Mouse (Mus musculus): Measurements from ENCODE around the gene Mtfr2. TPM values are rescaled to one million over a fixed set of nuclear protein-coding genes. Genes with fewer than 3 reads are reported as not detected.
A peak's percentile ranks its signal among the peaks of the same experiment; 100 is the strongest.

Gene Mtfr2
- polyA plus RNA-seq, 1 experiment from 2014 or later, result 3.8 TPM

DNA sequence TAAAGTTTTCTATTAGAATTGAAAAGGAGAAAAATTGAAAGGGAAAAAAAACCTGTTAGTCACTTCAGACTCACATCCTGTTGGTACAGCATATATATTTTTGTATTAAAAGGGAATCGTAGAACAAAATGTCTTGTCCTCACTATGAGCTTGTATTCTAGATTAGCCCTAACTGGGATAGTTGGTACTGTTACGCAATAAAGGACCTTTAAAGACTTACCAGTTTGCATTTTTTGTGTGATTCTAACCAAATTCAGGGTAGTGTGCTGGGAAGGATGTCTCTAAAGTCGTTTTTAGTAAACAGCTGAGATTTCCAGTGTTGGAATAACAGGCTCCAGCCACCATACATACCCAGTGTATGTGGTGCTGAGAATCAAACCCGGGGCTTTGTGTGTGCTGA, 33.6 kb upstream of the Mtfr2 start:
- Histone ChIP-seq H3K36me3 (ENCODE audit: control insufficient read depth, insufficient read depth, low read length) (peaks cover 16% of the 10 kb centered on the region), H3K4me1 (ENCODE audit: control insufficient read depth, insufficient read depth, low read length) (peaks cover 15% of the 10 kb centered on the region; the same call in 1 of the 2 replicates), H3K4me2 (replicated peaks; ENCODE audit: low read depth, low read length) (peak overlapping the region; percentile 58), H3K4me3 (ENCODE audit: low read length) (peak overlapping the region; percentile 86; the same call in 1 of the 2 replicates), H3K9me3 (ENCODE audit: control insufficient read depth, low read length) (no peaks in the 10 kb centered on the region), H3K9ac (ENCODE audit: low read depth, low read length) (no peak overlapping the region), H3K27ac (ENCODE audit: low read depth, low read length) (no peak overlapping the region), H3K27me3 (ENCODE audit: control insufficient read depth, insufficient read depth, low read length) (no peaks in the 10 kb centered on the region)
- ATAC-seq (ENCODE audit: low FRiP score, low TSS enrichment), result no peak
- WGBS, result 86% methylated on average over 4 of the region's 4 CpGs

GRCm38 (mm10) chr10:20314797-20315196, 32.8 kb upstream of the Mtfr2 start:
- H3K27ac ChIP-seq (ENCODE audit: low read depth, low read length), result no peak overlapping the region
- peaks cover 22% of the 10 kb centered on the region for H3K36me3 ChIP-seq (ENCODE audit: control insufficient read depth, insufficient read depth, low read length)
- H3K4me2 ChIP-seq (replicated peaks; ENCODE audit: low read depth, low read length), result no peak overlapping the region
- peaks cover 15% of the 10 kb centered on the region; the same call in 1 of the 2 replicates for H3K4me1 ChIP-seq (ENCODE audit: control insufficient read depth, insufficient read depth, low read length)
- ATAC-seq (ENCODE audit: low FRiP score, low TSS enrichment), result no peak
- no peak overlapping the region for H3K4me3 ChIP-seq (ENCODE audit: low read length)
- 65% methylated on average over 2 of the region's 2 CpGs for WGBS
- no peaks in the 10 kb centered on the region for H3K27me3 ChIP-seq (ENCODE audit: control insufficient read depth, insufficient read depth, low read length)
- no peaks in the 10 kb centered on the region for H3K9me3 ChIP-seq (ENCODE audit: control insufficient read depth, low read length)
- no peak overlapping the region for H3K9ac ChIP-seq (ENCODE audit: low read depth, low read length)

- Histone ChIP-seq H3K27ac (ENCODE audit: low read depth, low read length) (no peak overlapping the region), H3K27me3 (ENCODE audit: control insufficient read depth, insufficient read depth, low read length) (no peaks in the 10 kb centered on the region), H3K9ac (ENCODE audit: low read depth, low read length) (no peak overlapping the region), H3K36me3 (ENCODE audit: control insufficient read depth, insufficient read depth, low read length) (peaks cover 36% of the 10 kb centered on the region), H3K4me3 (ENCODE audit: low read length) (no peak overlapping the region), H3K4me2 (replicated peaks; ENCODE audit: low read depth, low read length) (no peak overlapping the region), H3K4me1 (ENCODE audit: control insufficient read depth, insufficient read depth, low read length) (peaks cover 7% of the 10 kb centered on the region; the same call in 1 of the 2 replicates), H3K9me3 (ENCODE audit: control insufficient read depth, low read length) (no peaks in the 10 kb centered on the region)
- no peak for ATAC-seq (ENCODE audit: low FRiP score, low TSS enrichment)
- WGBS, result 67% methylated on average over 5 of the region's 5 CpGs
These were observed 30.1 kb upstream of the Mtfr2 start for GRCm38 (mm10) chr10:20317466-20317865.

DNA sequence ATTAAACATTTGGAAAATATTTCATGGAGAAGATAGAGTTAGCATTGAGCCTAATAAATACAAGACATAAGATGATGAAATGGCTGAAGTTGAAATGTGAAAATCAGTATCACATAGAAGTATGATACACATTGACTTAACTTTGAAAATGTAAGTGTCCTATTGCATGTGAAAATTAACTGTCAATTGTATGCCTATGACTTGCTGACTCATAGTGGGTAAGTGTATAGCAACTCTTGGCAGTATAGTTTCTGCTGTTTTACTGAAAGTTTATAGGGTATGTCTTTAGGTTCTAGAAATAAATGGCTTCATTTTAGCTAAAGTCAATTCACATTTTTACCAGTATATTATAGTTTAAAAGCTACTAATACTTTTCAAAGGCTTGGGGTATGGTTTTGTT, 21.3 kb upstream of the Mtfr2 start:
- ATAC-seq (ENCODE audit: low FRiP score, low TSS enrichment), result no peak
- no peaks in the 10 kb centered on the region for H3K9me3 ChIP-seq (ENCODE audit: control insufficient read depth, low read length)
- no peaks in the 10 kb centered on the region for H3K27me3 ChIP-seq (ENCODE audit: control insufficient read depth, insufficient read depth, low read length)
- H3K9ac ChIP-seq (ENCODE audit: low read depth, low read length), result no peak overlapping the region
- no peak overlapping the region for H3K4me3 ChIP-seq (ENCODE audit: low read length)
- no peaks in the 10 kb centered on the region for H3K4me1 ChIP-seq (ENCODE audit: control insufficient read depth, insufficient read depth, low read length)
- peaks cover 81% of the 10 kb centered on the region for H3K36me3 ChIP-seq (ENCODE audit: control insufficient read depth, insufficient read depth, low read length)
- H3K4me2 ChIP-seq (replicated peaks; ENCODE audit: low read depth, low read length), result no peak overlapping the region
- no peak overlapping the region for H3K27ac ChIP-seq (ENCODE audit: low read depth, low read length)

GRCm38 (mm10) chr10:20331262-20331661, 16.3 kb upstream of the Mtfr2 start:
- peaks cover 86% of the 10 kb centered on the region for H3K36me3 ChIP-seq (ENCODE audit: control insufficient read depth, insufficient read depth, low read length)
- no peak overlapping the region for H3K4me3 ChIP-seq (ENCODE audit: low read length)
- H3K4me1 ChIP-seq (ENCODE audit: control insufficient read depth, insufficient read depth, low read length), result no peaks in the 10 kb centered on the region
- no peaks in the 10 kb centered on the region for H3K9me3 ChIP-seq (ENCODE audit: control insufficient read depth, low read length)
- ATAC-seq (ENCODE audit: low FRiP score, low TSS enrichment), result no peak
- 84% methylated on average over 2 of the region's 2 CpGs for WGBS
- no peak overlapping the region for H3K27ac ChIP-seq (ENCODE audit: low read depth, low read length)
- H3K27me3 ChIP-seq (ENCODE audit: control insufficient read depth, insufficient read depth, low read length), result no peaks in the 10 kb centered on the region
- H3K9ac ChIP-seq (ENCODE audit: low read depth, low read length), result no peak overlapping the region
- H3K4me2 ChIP-seq (replicated peaks; ENCODE audit: low read depth, low read length), result no peak overlapping the region

- H3K36me3 ChIP-seq (ENCODE audit: control insufficient read depth, insufficient read depth, low read length), result peaks cover 86% of the 10 kb centered on the region
- no peaks in the 10 kb centered on the region for H3K4me1 ChIP-seq (ENCODE audit: control insufficient read depth, insufficient read depth, low read length)
- 93% methylated on average over 7 of the region's 7 CpGs for WGBS
- no peaks in the 10 kb centered on the region for H3K9me3 ChIP-seq (ENCODE audit: control insufficient read depth, low read length)
- no peak overlapping the region for H3K4me3 ChIP-seq (ENCODE audit: low read length)
- no peak overlapping the region for H3K4me2 ChIP-seq (replicated peaks; ENCODE audit: low read depth, low read length)
- ATAC-seq (ENCODE audit: low FRiP score, low TSS enrichment), result no peak
- H3K27me3 ChIP-seq (ENCODE audit: control insufficient read depth, insufficient read depth, low read length), result no peaks in the 10 kb centered on the region
- no peak overlapping the region for H3K27ac ChIP-seq (ENCODE audit: low read depth, low read length)
- H3K9ac ChIP-seq (ENCODE audit: low read depth, low read length), result no peak overlapping the region
These were observed 9.7 kb upstream of the Mtfr2 start for GRCm38 (mm10) chr10:20337872-20338271.

DNA sequence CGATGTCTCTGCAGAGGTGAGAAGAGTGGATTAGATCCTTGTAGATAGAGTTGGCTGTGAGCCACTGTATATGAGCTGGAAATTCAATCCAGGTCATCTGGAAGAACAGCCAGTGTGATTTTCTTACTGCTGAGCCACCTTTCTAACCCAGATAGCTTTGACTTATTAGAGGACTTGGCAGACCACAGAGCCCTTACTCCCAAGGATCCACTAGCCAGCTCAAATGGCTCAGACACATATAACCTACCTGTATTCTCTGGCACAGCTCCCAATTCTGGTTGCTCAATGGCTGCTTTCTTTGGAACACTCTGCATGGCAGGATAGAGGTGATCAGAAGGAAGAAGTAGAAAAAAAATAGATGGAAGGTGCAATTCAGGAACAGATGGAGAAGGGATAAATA, 1.8 kb upstream of the Mtfr2 start:
- Histone ChIP-seq H3K9me3 (ENCODE audit: control insufficient read depth, low read length) (no peaks in the 10 kb centered on the region), H3K4me2 (replicated peaks; ENCODE audit: low read depth, low read length) (no peak overlapping the region), H3K27ac (ENCODE audit: low read depth, low read length) (no peak overlapping the region), H3K27me3 (ENCODE audit: control insufficient read depth, insufficient read depth, low read length) (no peaks in the 10 kb centered on the region), H3K9ac (ENCODE audit: low read depth, low read length) (no peak overlapping the region), H3K4me1 (ENCODE audit: control insufficient read depth, insufficient read depth, low read length) (no peaks in the 10 kb centered on the region), H3K36me3 (ENCODE audit: control insufficient read depth, insufficient read depth, low read length) (peaks cover 49% of the 10 kb centered on the region), H3K4me3 (ENCODE audit: low read length) (no peak overlapping the region)
- no peak for ATAC-seq (ENCODE audit: low FRiP score, low TSS enrichment)
- 92% methylated on average over 1 of the region's 1 CpGs for WGBS

- Histone ChIP-seq H3K4me3 (ENCODE audit: low read length) (no peak overlapping the region), H3K27ac (ENCODE audit: low read depth, low read length) (no peak overlapping the region), H3K9ac (ENCODE audit: low read depth, low read length) (no peak overlapping the region), H3K4me2 (replicated peaks; ENCODE audit: low read depth, low read length) (no peak overlapping the region), H3K9me3 (ENCODE audit: control insufficient read depth, low read length) (no peaks in the 10 kb centered on the region), H3K4me1 (ENCODE audit: control insufficient read depth, insufficient read depth, low read length) (no peaks in the 10 kb centered on the region), H3K27me3 (ENCODE audit: control insufficient read depth, insufficient read depth, low read length) (no peaks in the 10 kb centered on the region), H3K36me3 (ENCODE audit: control insufficient read depth, insufficient read depth, low read length) (peaks cover 20% of the 10 kb centered on the region)
- no peak for ATAC-seq (ENCODE audit: low FRiP score, low TSS enrichment)
- WGBS, result 90% methylated on average over 2 of the region's 2 CpGs
These were observed 1.3 kb downstream of the Mtfr2 start for GRCm38 (mm10) chr10:20348894-20349293.

DNA sequence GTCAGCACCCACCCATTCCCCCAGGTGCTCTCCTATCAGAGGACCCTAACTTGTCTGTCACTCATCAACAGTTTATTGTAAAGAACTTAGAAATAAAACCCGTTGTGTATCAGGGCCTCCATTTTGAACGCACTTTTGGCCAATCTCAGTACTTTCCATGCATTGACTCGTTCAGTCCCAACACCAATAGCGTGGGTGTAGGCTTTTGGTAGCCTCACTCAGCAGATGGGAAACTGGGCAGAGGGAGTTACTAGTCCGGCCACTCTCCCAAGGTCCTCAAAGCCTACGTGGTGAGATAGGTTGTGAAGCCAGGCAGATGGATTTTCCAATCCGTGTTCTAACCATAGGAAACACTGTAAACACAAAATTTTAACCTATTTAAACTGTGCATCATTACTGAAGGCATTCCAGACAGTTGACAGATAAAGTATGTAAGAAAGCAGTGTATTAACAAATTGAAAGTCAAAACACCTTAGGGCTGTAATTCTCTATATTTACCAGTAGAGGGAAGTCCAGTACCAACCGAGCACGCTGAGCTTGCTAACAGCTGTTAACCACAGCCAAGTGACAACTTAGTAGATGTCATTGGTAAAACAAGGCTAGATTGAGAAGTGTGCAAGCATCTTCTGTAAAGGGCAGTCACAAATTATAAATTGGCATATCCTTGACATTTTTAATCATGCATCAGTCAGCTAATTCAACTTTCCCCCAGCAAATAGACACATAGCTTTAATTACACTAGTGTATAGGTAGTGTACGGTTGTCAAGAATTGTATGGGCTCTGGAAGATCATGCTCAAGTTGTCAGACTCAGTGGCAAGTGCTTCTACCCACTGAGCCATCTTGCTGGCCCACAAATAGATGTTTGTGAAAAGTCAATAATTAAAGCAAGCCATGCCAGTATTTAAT, 14.2 kb downstream of the Mtfr2 start:
- Histone ChIP-seq H3K4me3 (ENCODE audit: low read length) (no peak overlapping the region), H3K4me2 (replicated peaks; ENCODE audit: low read depth, low read length) (no peak overlapping the region), H3K9me3 (ENCODE audit: control insufficient read depth, low read length) (no peaks in the 10 kb centered on the region), H3K9ac (ENCODE audit: low read depth, low read length) (no peak overlapping the region), H3K4me1 (ENCODE audit: control insufficient read depth, insufficient read depth, low read length) (no peaks in the 10 kb centered on the region), H3K27me3 (ENCODE audit: control insufficient read depth, insufficient read depth, low read length) (no peaks in the 10 kb centered on the region), H3K36me3 (ENCODE audit: control insufficient read depth, insufficient read depth, low read length) (peaks cover 5% of the 10 kb centered on the region; the same call in 1 of the 2 replicates), H3K27ac (ENCODE audit: low read depth, low read length) (no peak overlapping the region)
- no peak for ATAC-seq (ENCODE audit: low FRiP score, low TSS enrichment)
- WGBS, result 63% methylated on average over 10 of the region's 10 CpGs

All from kidney, embryonic 14.5 days (tissue).